Mouse (Mus musculus): ENCODE results near the gene Rlim. TPM values are rescaled to one million over a fixed set of nuclear protein-coding genes. Genes with fewer than 3 reads are reported as not detected.

Rlim gene
- polyA plus RNA-seq (2014; fragmentation: Nextera tagmentation; extraction: Ambion mirVana), result 41.5 and 44.5 TPM in 2 replicates

- peak; percentile 100 for ATAC-seq (ENCODE audit: insufficient number of reproducible peaks, low FRiP score, low TSS enrichment, low read depth)
- WGBS, result 22% methylated on average over 27 of the region's 27 CpGs
Measured at GRCm38 (mm10) chrX:103981169-103981689, at the start of gene Rlim. Rlim (minus strand) TSS chrX:103981284.

GRCm38 (mm10) chrX:104017196-104017595 is 36.1 kb upstream of the Rlim start:
- H3K4me1 ChIP-seq (ENCODE audit: control insufficient read depth, insufficient read depth, low read length), result no peaks in the 10 kb centered on the region
- H3K9me3 ChIP-seq (ENCODE audit: control insufficient read depth, low read length), result no peaks in the 10 kb centered on the region
- H3K9ac ChIP-seq (ENCODE audit: low read length), result no peak overlapping the region
- no peaks in the 10 kb centered on the region; the same call in 1 of the 2 replicates for H3K27me3 ChIP-seq (ENCODE audit: control insufficient read depth, insufficient read depth, low read length)
- ATAC-seq (ENCODE audit: insufficient number of reproducible peaks, low FRiP score, low TSS enrichment, low read depth) (no peak), DNase-seq (ENCODE audit: low spot score) (no peak)
- WGBS, result 74% methylated on average over 1 of the region's 1 CpGs
- H3K4me2 ChIP-seq (ENCODE audit: low read depth, severe bottlenecking), result no peak overlapping the region
- H3K27ac ChIP-seq (replicated peaks; ENCODE audit: low read depth, low read length), result no peak overlapping the region
- no peak overlapping the region for H3K4me3 ChIP-seq (ENCODE audit: low read depth, low read length)
- no peaks in the 10 kb centered on the region for H3K36me3 ChIP-seq (ENCODE audit: control insufficient read depth, insufficient read depth, low read length)

More at GRCm38 (mm10) chrX:103981169-103981689, at the start of gene Rlim:
- peak within 1 kb of the TSS; percentile 66 for H3K4me3 ChIP-seq (ENCODE audit: low read depth, low read length)
- H3K4me2 ChIP-seq (ENCODE audit: low read depth, severe bottlenecking), result peak within 1 kb of the TSS; percentile 25
- peak within 1 kb of the TSS; percentile 85 for H3K9ac ChIP-seq (ENCODE audit: low read length)
- peak within 1 kb of the TSS; percentile 75 for H3K27ac ChIP-seq (replicated peaks; ENCODE audit: low read depth, low read length)
- DNase-seq (ENCODE audit: low spot score), result peak; percentile 88
- no peaks in the 10 kb centered on the region for H3K4me1 ChIP-seq (ENCODE audit: control insufficient read depth, insufficient read depth, low read length)
- no peaks in the 10 kb centered on the region for H3K36me3 ChIP-seq (ENCODE audit: control insufficient read depth, insufficient read depth, low read length)
- no peaks in the 10 kb centered on the region for H3K9me3 ChIP-seq (ENCODE audit: control insufficient read depth, low read length)
- H3K27me3 ChIP-seq (ENCODE audit: control insufficient read depth, insufficient read depth, low read length), result 0 out of 2 replicates have a peak, but pooled peaks cover 4% of the 10 kb centered on the region

GRCm38 (mm10) chrX:104015048-104015447 is 34.0 kb upstream of the Rlim start:
- no peaks in the 10 kb centered on the region for H3K9me3 ChIP-seq (ENCODE audit: control insufficient read depth, low read length)
- H3K36me3 ChIP-seq (ENCODE audit: control insufficient read depth, insufficient read depth, low read length), result no peaks in the 10 kb centered on the region
- no peak overlapping the region for H3K9ac ChIP-seq (ENCODE audit: low read length)
- DNase-seq (ENCODE audit: low spot score) (no peak), ATAC-seq (ENCODE audit: insufficient number of reproducible peaks, low FRiP score, low TSS enrichment, low read depth) (no peak)
- H3K4me1 ChIP-seq (ENCODE audit: control insufficient read depth, insufficient read depth, low read length), result no peaks in the 10 kb centered on the region
- 85% methylated on average over 4 of the region's 4 CpGs for WGBS
- H3K27me3 ChIP-seq (ENCODE audit: control insufficient read depth, insufficient read depth, low read length), result no peaks in the 10 kb centered on the region; the same call in 1 of the 2 replicates
- no peak overlapping the region for H3K4me3 ChIP-seq (ENCODE audit: low read depth, low read length)
- no peak overlapping the region for H3K27ac ChIP-seq (replicated peaks; ENCODE audit: low read depth, low read length)
- H3K4me2 ChIP-seq (ENCODE audit: low read depth, severe bottlenecking), result no peak overlapping the region

GRCm38 (mm10) chrX:104013318-104013811 is 32.3 kb upstream of the Rlim start:
- 45% methylated on average over 4 of the region's 4 CpGs for WGBS
- no peak overlapping the region for H3K4me2 ChIP-seq (ENCODE audit: low read depth, severe bottlenecking)
- H3K4me3 ChIP-seq (ENCODE audit: low read depth, low read length), result no peak overlapping the region
- H3K9ac ChIP-seq (ENCODE audit: low read length), result no peak overlapping the region
- DNase-seq (ENCODE audit: low spot score) (no peak), ATAC-seq (ENCODE audit: insufficient number of reproducible peaks, low FRiP score, low TSS enrichment, low read depth) (no peak)
- H3K36me3 ChIP-seq (ENCODE audit: control insufficient read depth, insufficient read depth, low read length), result no peaks in the 10 kb centered on the region
- H3K9me3 ChIP-seq (ENCODE audit: control insufficient read depth, low read length), result no peaks in the 10 kb centered on the region
- H3K27me3 ChIP-seq (ENCODE audit: control insufficient read depth, insufficient read depth, low read length), result no peaks in the 10 kb centered on the region; the same call in 1 of the 2 replicates
- no peaks in the 10 kb centered on the region for H3K4me1 ChIP-seq (ENCODE audit: control insufficient read depth, insufficient read depth, low read length)
- H3K27ac ChIP-seq (replicated peaks; ENCODE audit: low read depth, low read length), result no peak overlapping the region

- no peak for DNase-seq (ENCODE audit: low spot score)
- H3K4me2 ChIP-seq (ENCODE audit: low read depth, severe bottlenecking), result no peak overlapping the region
- 64% methylated on average over 3 of the region's 3 CpGs for WGBS
Measured at GRCm38 (mm10) chrX:103994741-103995140, 13.7 kb upstream of the Rlim start.

GRCm38 (mm10) chrX:103993864-103994263 is 12.8 kb upstream of the Rlim start:
- no peaks in the 10 kb centered on the region for H3K36me3 ChIP-seq (ENCODE audit: control insufficient read depth, insufficient read depth, low read length)
- H3K27ac ChIP-seq (replicated peaks; ENCODE audit: low read depth, low read length), result no peak overlapping the region
- DNase-seq (ENCODE audit: low spot score) (no peak), ATAC-seq (ENCODE audit: insufficient number of reproducible peaks, low FRiP score, low TSS enrichment, low read depth) (no peak)
- no peak overlapping the region for H3K9ac ChIP-seq (ENCODE audit: low read length)
- H3K4me2 ChIP-seq (ENCODE audit: low read depth, severe bottlenecking), result no peak overlapping the region
- no peaks in the 10 kb centered on the region for H3K4me1 ChIP-seq (ENCODE audit: control insufficient read depth, insufficient read depth, low read length)
- H3K4me3 ChIP-seq (ENCODE audit: low read depth, low read length), result no peak overlapping the region
- 0 out of 2 replicates have a peak, but pooled peaks cover 2% of the 10 kb centered on the region for H3K27me3 ChIP-seq (ENCODE audit: control insufficient read depth, insufficient read depth, low read length)
- H3K9me3 ChIP-seq (ENCODE audit: control insufficient read depth, low read length), result no peaks in the 10 kb centered on the region
- WGBS, result 58% methylated on average over 6 of the region's 6 CpGs

More at GRCm38 (mm10) chrX:103994741-103995140, 13.7 kb upstream of the Rlim start:
- no peak overlapping the region for H3K9ac ChIP-seq (ENCODE audit: low read length)
- H3K27me3 ChIP-seq (ENCODE audit: control insufficient read depth, insufficient read depth, low read length), result 0 out of 2 replicates have a peak, but pooled peaks cover 2% of the 10 kb centered on the region
- ATAC-seq (ENCODE audit: insufficient number of reproducible peaks, low FRiP score, low TSS enrichment, low read depth), result no peak
- H3K4me3 ChIP-seq (ENCODE audit: low read depth, low read length), result no peak overlapping the region
- H3K9me3 ChIP-seq (ENCODE audit: control insufficient read depth, low read length), result no peaks in the 10 kb centered on the region
- no peak overlapping the region for H3K27ac ChIP-seq (replicated peaks; ENCODE audit: low read depth, low read length)
- no peaks in the 10 kb centered on the region for H3K4me1 ChIP-seq (ENCODE audit: control insufficient read depth, insufficient read depth, low read length)
- no peaks in the 10 kb centered on the region for H3K36me3 ChIP-seq (ENCODE audit: control insufficient read depth, insufficient read depth, low read length)

- no peaks in the 10 kb centered on the region for H3K36me3 ChIP-seq (ENCODE audit: control insufficient read depth, insufficient read depth, low read length)
- no peak overlapping the region for H3K4me3 ChIP-seq (ENCODE audit: low read depth, low read length)
- H3K4me2 ChIP-seq (ENCODE audit: low read depth, severe bottlenecking), result no peak overlapping the region
- H3K4me1 ChIP-seq (ENCODE audit: control insufficient read depth, insufficient read depth, low read length), result no peaks in the 10 kb centered on the region
- H3K27ac ChIP-seq (replicated peaks; ENCODE audit: low read depth, low read length), result no peak overlapping the region
- no peaks in the 10 kb centered on the region for H3K9me3 ChIP-seq (ENCODE audit: control insufficient read depth, low read length)
- ATAC-seq (ENCODE audit: insufficient number of reproducible peaks, low FRiP score, low TSS enrichment, low read depth) (no peak), DNase-seq (ENCODE audit: low spot score) (peak; percentile 39)
- H3K27me3 ChIP-seq (ENCODE audit: control insufficient read depth, insufficient read depth, low read length), result no peaks in the 10 kb centered on the region
- H3K9ac ChIP-seq (ENCODE audit: low read length), result no peak overlapping the region
- 39% methylated on average over 10 of the region's 10 CpGs for WGBS
Measured at GRCm38 (mm10) chrX:103991702-103992101, 10.6 kb upstream of the Rlim start.

- H3K27me3 ChIP-seq (ENCODE audit: control insufficient read depth, insufficient read depth, low read length), result no peaks in the 10 kb centered on the region
- no peak overlapping the region for H3K9ac ChIP-seq (ENCODE audit: low read length)
- no peaks in the 10 kb centered on the region for H3K36me3 ChIP-seq (ENCODE audit: control insufficient read depth, insufficient read depth, low read length)
- ATAC-seq (ENCODE audit: insufficient number of reproducible peaks, low FRiP score, low TSS enrichment, low read depth) (no peak), DNase-seq (ENCODE audit: low spot score) (peak; percentile 23)
- H3K4me1 ChIP-seq (ENCODE audit: control insufficient read depth, insufficient read depth, low read length), result no peaks in the 10 kb centered on the region
- no peak overlapping the region for H3K27ac ChIP-seq (replicated peaks; ENCODE audit: low read depth, low read length)
- no peak overlapping the region for H3K4me2 ChIP-seq (ENCODE audit: low read depth, severe bottlenecking)
- WGBS, result 54% methylated on average over 2 of the region's 2 CpGs
- no peaks in the 10 kb centered on the region for H3K9me3 ChIP-seq (ENCODE audit: control insufficient read depth, low read length)
- no peak overlapping the region for H3K4me3 ChIP-seq (ENCODE audit: low read depth, low read length)
Measured at GRCm38 (mm10) chrX:103990392-103990791, 9.3 kb upstream of the Rlim start.
